Mouse (Mus musculus) ES-E14 (cell line): Measurements from ENCODE around the gene Dnaaf3.

Source experiments
- HCFC1 ChIP-seq: IDR thresholded peaks from 2 replicates; pipeline ENCODE4 v1.6.1; 2012; ENCODE audit warnings: low read length, inconsistent platforms, borderline replicate concordance; ENCODE audit not compliant: insufficient read depth
- MAFK ChIP-seq: IDR thresholded peaks from 2 replicates; pipeline ENCODE4 v1.6.1; 2014; ENCODE audit warnings: mild to moderate bottlenecking, low read depth, low read length, inconsistent platforms; ENCODE audit not compliant: insufficient read depth
- ZNF384 ChIP-seq: IDR thresholded peaks from 2 replicates; pipeline ENCODE4 v1.6.1; 2012; ENCODE audit warnings: low read depth, low read length, inconsistent platforms

- TF ChIP-seq HCFC1 (no peak), ZNF384 (no peak), MAFK (no peak)
Measured at GRCm38 (mm10) chr7:4509863-4510608, 22.2 kb downstream of the Dnaaf3 start.
